Mouse (Mus musculus) heart, adult 2 months (tissue): ENCODE measurements around the gene Eif4h. TPM values are rescaled to one million over a fixed set of nuclear protein-coding genes. Genes with fewer than 3 reads are reported as not detected.

Source experiments
- DNase-seq, 2 experiments: peaks; one replicate each; pipeline ENCODE4 v3.0.0; 2021
- H3K27ac ChIP-seq: fragments of 200-600 bp; 2 replicates; pipeline ENCODE4 v1.8.1; 2022
- H3K27me3 ChIP-seq: fragments of 200-500 bp; 2 replicates; pipeline ENCODE4 v1.6.1; 2012; ENCODE audit warnings: mild to moderate bottlenecking, low read length, inconsistent platforms, mixed read lengths; ENCODE audit not compliant: control insufficient read depth, insufficient read depth
- H3K36me3 ChIP-seq: fragments of 200-500 bp; 2 replicates; pipeline ENCODE4 v1.6.1; 2012; ENCODE audit warnings: low read length, inconsistent platforms; ENCODE audit not compliant: control insufficient read depth, insufficient read depth
- H3K4me1 ChIP-seq: fragments of 200-500 bp; 2 replicates; pipeline ENCODE4 v1.6.1; 2011; ENCODE audit warnings: low read length; ENCODE audit not compliant: control insufficient read depth, insufficient read depth
- H3K4me3 ChIP-seq: fragments of 200-600 bp; 2 replicates; pipeline ENCODE4 v1.8.1; 2022
- H3K79me2 ChIP-seq: fragments of 200-500 bp; replicated peaks from 2 replicates; pipeline ENCODE4 v1.6.1; 2012; ENCODE audit warnings: mild to moderate bottlenecking, inconsistent platforms, low read length, moderate library complexity, mixed read lengths; ENCODE audit not compliant: control insufficient read depth, insufficient read depth
- H3K9ac ChIP-seq: fragments of 200-500 bp; 2 replicates; pipeline ENCODE4 v1.6.1; 2012; ENCODE audit warnings: low read depth, mild to moderate bottlenecking, control low read depth, inconsistent platforms, low read length, mixed read lengths
- CTCF ChIP-seq: fragments of 200-600 bp; IDR thresholded peaks from 2 replicates; pipeline ENCODE4 v1.8.1; 2022; ENCODE audit warnings: antibody characterized with exemption, mild to moderate bottlenecking, moderate library complexity
- EP300 ChIP-seq: fragments of 200-500 bp; IDR thresholded peaks from 2 replicates; pipeline ENCODE4 v1.6.1; 2011; ENCODE audit warnings: low read depth, low read length, control low read depth; ENCODE audit not compliant: insufficient read depth
- POLR2A ChIP-seq: fragments of 200-500 bp; IDR thresholded peaks from 2 replicates; pipeline ENCODE4 v1.6.1; 2011; ENCODE audit warnings: mild to moderate bottlenecking, low read depth, low read length, control low read depth; ENCODE audit not compliant: insufficient read depth
- WGBS: fragments of 180-500 bp; shearing (Covaris S2); methylation state at CpG from one replicate; pipeline ENCODE4 v1.1.7; 2018; 5-methylcytosine and 5-hydroxymethylcytosine counted together
- intact Hi-C: fragments of 180-260 bp; cut with DNase I; formaldehyde crosslinking; loops from one replicate; pipeline ENCODE4 v1.15.1; 2025
- long read RNA-seq: library from polyadenylated mRNA; stranded (forward); transcript quantifications from one replicate; pipeline ENCODE4 v2.0.0, GENCODE M21; 2021
- polyA plus RNA-seq: library from polyadenylated mRNA; depleted of rRNA; stranded (reverse); fragments of >200 nt; gene quantifications from 2 replicates; pipeline ENCODE4 v1.2.3, GENCODE M21; 2012; rRNA removed
- total RNA-seq, 2 experiments: library from RNA; stranded (reverse); gene quantifications; 2 replicates each; pipeline ENCODE4 v1.2.3; 2021

The Eif4h gene
- 100 to 1,000 TPM; 126 to 137 TPM for total RNA-seq
- polyA plus RNA-seq, result 131 and 179 TPM in 2 replicates
- long read RNA-seq, transcript Eif4h-201 (6 exons, 2,367 nt), result major isoform, 144 of 198 reads
- long read RNA-seq, transcript Eif4h-205 (7 exons, 2,726 nt), result minor isoform, 35 of 198 reads
- long read RNA-seq, partial matches to known transcripts, result 5 of 198 reads
- long read RNA-seq, other reads (novel, unspliced or antisense), result 14 of 198 reads

GRCm38 (mm10) chr5:134639269-134639682, at the start of gene Eif4h:
Eif4h (minus strand) TSS chr5:134639490.
- H3K9ac ChIP-seq, result peak within 1 kb of the TSS; percentile 97
- intact Hi-C loops, result loop anchor here (2.0 kb wide), 2 partner anchors 40 to 56 kb away; no protein-coding TSS in a partner anchor
- H3K27me3 ChIP-seq, result no peaks in the 10 kb centered on the region
- WGBS, result under 1% methylated on average over 49 of the region's 52 CpGs
- TF ChIP-seq EP300 (0 out of 2 replicates have a peak, but pooled peaks have one; percentile 46), CTCF (no peak), POLR2A (peak; percentile 93)
- H3K79me2 ChIP-seq, result peaks cover 9% of the 10 kb centered on the region
- H3K4me3 ChIP-seq, result peak within 1 kb of the TSS; percentile 97
- peaks cover 21% of the 10 kb centered on the region for H3K36me3 ChIP-seq
- peaks cover 8% of the 10 kb centered on the region for H3K4me1 ChIP-seq
- H3K27ac ChIP-seq, result peak within 1 kb of the TSS; percentile 97
- peak; percentile 98 to 99 for DNase-seq

GRCm38 (mm10) chr5:134688718-134689284, 49.5 kb upstream of the Eif4h start:
- TF ChIP-seq EP300, result no peak
- TF ChIP-seq POLR2A, result peak; percentile 52
- TF ChIP-seq CTCF, result peak; percentile 78
- DNase-seq, result peak; percentile 99 to 100
- Histone ChIP-seq H3K27ac (peak overlapping the region; percentile 73), H3K4me1 (no peaks in the 10 kb centered on the region; the same call in 1 of the 2 replicates), H3K4me3 (peak overlapping the region; percentile 48), H3K27me3 (no peaks in the 10 kb centered on the region), H3K36me3 (no peaks in the 10 kb centered on the region), H3K9ac (peak overlapping the region; percentile 19; the same call in 1 of the 2 replicates), H3K79me2 (no peaks in the 10 kb centered on the region)
- under 1% methylated on average over 38 of the region's 38 CpGs for WGBS
- intact Hi-C loops, result no loop called here

DNA sequence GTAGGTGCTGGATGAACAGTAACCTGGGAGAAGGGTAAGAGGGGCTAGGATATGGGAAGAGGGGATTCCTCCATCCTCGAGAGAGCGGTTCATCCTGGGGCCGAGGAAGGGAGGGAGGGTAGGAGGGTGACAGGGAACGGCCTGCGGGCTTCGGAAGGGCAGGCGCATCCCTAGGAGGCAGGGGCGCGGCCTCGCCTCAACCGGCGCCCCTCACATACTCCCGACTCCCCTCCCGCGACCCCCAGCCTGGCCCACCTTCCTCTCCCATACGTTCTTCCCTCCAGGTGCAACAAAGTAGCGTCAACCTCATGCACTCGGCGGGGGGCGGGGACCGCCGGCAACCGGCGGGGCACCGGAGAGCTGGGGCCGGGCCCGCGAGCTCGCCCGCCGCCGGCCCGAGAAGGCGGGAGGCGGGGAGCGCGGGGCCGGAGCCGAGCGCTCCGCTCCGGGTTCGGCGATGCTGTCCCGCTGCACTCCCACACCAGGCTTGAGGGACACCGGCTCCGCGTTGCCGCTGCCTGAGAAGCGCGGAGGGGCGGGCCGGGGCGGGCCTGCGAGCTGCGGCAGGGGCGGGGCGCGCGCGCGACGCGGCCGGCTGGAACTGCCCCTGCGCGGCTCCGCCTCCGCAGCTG, 48.9 kb upstream of the Eif4h start, which contains the start of gene Limk1:
Limk1 (minus strand) TSS at position 513 of the 632 bp plus-strand sequence.
- intact Hi-C loops, result no loop called here
- Histone ChIP-seq H3K27ac (peak within 1 kb of the TSS; percentile 73), H3K27me3 (no peaks in the 10 kb centered on the region), H3K4me1 (no peaks in the 10 kb centered on the region; the same call in 1 of the 2 replicates), H3K9ac (peak within 1 kb of the TSS; percentile 75), H3K4me3 (peak within 1 kb of the TSS; percentile 62), H3K79me2 (no peaks in the 10 kb centered on the region), H3K36me3 (no peaks in the 10 kb centered on the region)
- under 1% methylated on average over 62 of the region's 69 CpGs for WGBS
- no peak for DNase-seq
- no peak; the same call in 1 of the 2 replicates for TF ChIP-seq POLR2A
- TF ChIP-seq EP300, result no peak
- TF ChIP-seq CTCF, result no peak

DNA sequence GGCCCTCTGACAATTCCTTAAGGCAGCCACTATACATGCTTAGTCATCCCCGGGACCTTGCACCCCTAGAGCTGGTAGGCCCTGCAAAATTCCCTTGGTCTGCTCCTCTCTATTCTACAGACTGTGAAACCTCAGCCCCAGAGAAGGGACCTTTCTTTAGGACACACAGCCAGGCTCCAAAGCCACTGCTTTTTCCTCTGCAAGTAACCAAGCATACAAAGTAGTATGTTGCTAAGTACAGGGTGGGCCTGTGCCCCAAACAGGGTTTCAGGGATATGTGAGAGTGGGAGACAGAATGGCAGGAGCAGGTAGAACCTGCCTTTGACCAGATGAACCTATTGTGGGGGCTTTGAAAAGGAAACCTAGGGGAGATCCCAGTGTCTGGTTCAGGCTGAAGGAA, 47.9 kb upstream of the Eif4h start:
- intact Hi-C loops, result no loop called here
- TF ChIP-seq EP300 (no peak), POLR2A (no peak), CTCF (no peak)
- Histone ChIP-seq H3K4me1 (no peaks in the 10 kb centered on the region; the same call in 1 of the 2 replicates), H3K36me3 (no peaks in the 10 kb centered on the region), H3K27ac (no peak overlapping the region), H3K4me3 (no peak overlapping the region), H3K27me3 (no peaks in the 10 kb centered on the region), H3K79me2 (no peaks in the 10 kb centered on the region), H3K9ac (no peak overlapping the region)
- 96% methylated on average over 1 of the region's 1 CpGs for WGBS
- no peak for DNase-seq

- no peak for TF ChIP-seq EP300
- TF ChIP-seq POLR2A, result no peak
- no peak for TF ChIP-seq CTCF
- intact Hi-C loops, result no loop called here
- no peak for DNase-seq
- Histone ChIP-seq H3K79me2 (no peaks in the 10 kb centered on the region), H3K4me3 (no peak overlapping the region), H3K27me3 (no peaks in the 10 kb centered on the region), H3K36me3 (no peaks in the 10 kb centered on the region), H3K4me1 (no peaks in the 10 kb centered on the region; the same call in 1 of the 2 replicates), H3K27ac (no peak overlapping the region), H3K9ac (no peak overlapping the region)
- WGBS, result 93% methylated on average over 6 of the region's 6 CpGs
Observed at GRCm38 (mm10) chr5:134686541-134686940, 47.3 kb upstream of the Eif4h start.

GRCm38 (mm10) chr5:134684398-134684797, 45.1 kb upstream of the Eif4h start:
- Histone ChIP-seq H3K79me2 (no peaks in the 10 kb centered on the region), H3K4me1 (peaks cover 4% of the 10 kb centered on the region; the same call in 1 of the 2 replicates), H3K27me3 (no peaks in the 10 kb centered on the region), H3K36me3 (no peaks in the 10 kb centered on the region), H3K27ac (no peak overlapping the region), H3K9ac (no peak overlapping the region), H3K4me3 (no peak overlapping the region)
- TF ChIP-seq POLR2A, result no peak
- TF ChIP-seq CTCF, result no peak
- no peak for TF ChIP-seq EP300
- no peak for DNase-seq
- WGBS, result 89% methylated on average over 2 of the region's 2 CpGs
- intact Hi-C loops, result no loop called here
